Mouse (Mus musculus) cerebral cortex, adult 2 months (tissue): Measurements from ENCODE around the gene Gcm1.

Experiments used
- WGBS: fragments of 180-500 bp; shearing (Covaris S2); methylation state at CpG from one replicate; pipeline ENCODE4 v1.1.7; 2018; 5-methylcytosine and 5-hydroxymethylcytosine counted together

The Gcm1 gene

DNA sequence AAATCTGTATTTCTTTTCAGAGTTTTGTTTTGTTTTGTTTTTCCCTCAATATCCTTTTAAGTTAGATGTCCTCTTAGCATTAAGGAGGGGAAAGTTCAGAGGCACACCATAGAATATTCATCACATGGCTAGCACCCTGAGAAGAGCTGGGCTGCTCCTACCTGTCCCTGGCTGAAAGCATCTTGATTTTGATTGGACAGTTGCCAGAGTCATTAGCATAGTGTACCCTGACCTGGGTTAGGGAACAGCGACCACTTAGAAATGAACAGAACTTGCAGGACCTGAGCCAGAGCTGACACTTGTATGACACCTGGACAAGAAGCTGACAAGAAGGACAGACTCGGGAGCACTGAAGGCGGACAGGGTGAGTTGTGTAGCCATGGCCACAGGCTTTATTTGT is at the start of gene Gcm1:
Gene Gcm1, plus strand, starts transcription at position 248 of the 400 bp plus-strand sequence.
- 78% methylated on average over 3 of the region's 3 CpGs for WGBS

DNA sequence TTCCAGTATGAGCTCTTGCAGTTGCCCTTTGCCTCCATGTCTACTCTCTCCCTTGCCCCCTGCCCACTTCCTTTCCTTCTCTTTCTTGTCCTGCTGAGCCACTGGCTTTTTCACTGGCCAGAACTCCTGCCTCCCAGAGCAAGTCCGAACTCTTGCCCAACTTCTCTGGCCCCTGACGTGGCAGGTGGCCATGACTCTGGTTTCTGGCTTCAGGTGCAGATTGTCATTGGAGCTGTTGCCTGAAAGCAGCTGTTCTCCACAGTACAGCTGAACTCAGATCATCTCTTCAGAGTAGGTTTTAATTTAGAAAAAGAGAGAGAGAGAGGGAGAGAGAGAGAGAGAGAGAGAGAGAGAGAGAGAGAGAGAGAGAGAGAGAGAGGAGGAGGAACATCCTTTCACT is 48.4 kb upstream of the Gcm1 start:
- WGBS = 73% methylated on average over 2 of the region's 2 CpGs

DNA sequence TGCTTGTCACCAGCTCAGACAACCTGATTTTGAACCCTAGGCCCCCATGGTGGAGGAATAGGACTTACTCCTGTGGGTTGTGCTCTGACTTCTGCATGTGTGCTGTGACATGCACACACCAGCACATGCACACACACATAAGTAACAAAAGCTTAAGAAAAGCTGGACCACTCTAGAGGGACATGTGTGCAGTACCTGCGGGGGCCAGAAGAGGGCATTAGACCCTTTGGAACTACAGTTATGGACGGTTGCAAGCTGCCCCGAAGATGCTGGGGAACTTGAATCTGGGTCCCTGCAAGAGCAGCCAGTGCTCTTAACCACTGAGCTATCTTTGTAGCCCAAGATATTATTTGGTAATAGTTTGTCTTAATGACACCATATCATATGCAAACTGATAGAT is 46.2 kb upstream of the Gcm1 start:
- WGBS = 58% methylated on average over 3 of the region's 3 CpGs

DNA sequence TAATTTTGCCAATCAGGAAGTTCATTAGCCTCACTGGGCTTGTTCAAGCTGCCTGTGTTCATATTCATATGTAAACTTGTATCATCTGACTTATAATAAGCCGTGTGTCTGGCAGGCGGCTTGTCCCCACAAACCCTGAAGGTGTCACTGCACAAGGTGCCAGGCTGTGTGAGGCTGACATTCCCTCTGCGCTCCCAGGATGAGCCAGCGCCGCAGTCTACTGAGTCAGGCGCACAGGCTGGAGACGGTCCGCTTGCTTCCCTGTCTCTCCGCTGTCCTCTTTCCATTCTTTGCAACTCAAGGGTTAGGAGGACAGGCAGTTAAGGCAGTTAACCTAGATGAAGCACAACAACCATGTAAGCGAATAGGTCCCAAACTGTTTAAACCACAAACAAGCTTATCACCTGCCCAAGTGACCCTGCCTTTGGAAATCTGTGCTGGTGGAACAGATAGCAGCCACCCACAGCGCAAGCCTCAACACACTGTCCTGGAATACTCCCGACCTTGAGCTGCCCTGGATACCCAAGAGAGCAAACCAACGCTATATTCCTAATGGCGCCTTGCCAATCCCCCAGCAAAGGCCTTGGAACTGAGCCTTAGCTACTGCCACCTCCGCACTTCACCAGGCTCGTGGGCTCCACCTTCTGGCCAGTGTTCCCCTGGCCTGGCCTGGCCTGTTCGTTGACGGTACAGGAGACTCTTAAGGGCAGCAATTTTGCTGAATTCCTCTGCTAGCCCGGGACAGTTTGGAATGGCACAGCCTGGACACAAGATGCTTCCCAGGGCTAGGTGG is 45.3 kb upstream of the Gcm1 start:
- 48% methylated on average over 19 of the region's 19 CpGs for WGBS

DNA sequence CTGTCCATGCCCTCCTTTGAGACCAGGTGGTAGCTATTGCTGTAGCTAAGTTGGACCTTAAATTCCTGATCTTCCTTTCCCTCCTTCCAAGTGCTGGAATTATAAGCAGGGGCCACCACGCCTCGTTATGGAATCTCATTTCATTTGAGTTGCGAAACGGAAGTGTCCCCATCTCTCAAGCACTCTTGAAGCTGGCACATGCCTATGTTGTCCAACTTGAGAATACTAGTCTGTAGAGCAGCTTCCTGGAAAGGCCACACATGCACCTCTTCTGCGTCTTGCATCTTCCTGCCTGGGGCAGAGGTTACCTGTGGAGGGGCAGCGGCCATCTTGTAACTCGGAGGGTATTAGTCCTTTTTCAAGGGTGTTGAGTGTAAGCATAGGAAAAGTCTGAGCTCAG is 42.3 kb upstream of the Gcm1 start:
- WGBS = 93% methylated on average over 7 of the region's 7 CpGs

DNA sequence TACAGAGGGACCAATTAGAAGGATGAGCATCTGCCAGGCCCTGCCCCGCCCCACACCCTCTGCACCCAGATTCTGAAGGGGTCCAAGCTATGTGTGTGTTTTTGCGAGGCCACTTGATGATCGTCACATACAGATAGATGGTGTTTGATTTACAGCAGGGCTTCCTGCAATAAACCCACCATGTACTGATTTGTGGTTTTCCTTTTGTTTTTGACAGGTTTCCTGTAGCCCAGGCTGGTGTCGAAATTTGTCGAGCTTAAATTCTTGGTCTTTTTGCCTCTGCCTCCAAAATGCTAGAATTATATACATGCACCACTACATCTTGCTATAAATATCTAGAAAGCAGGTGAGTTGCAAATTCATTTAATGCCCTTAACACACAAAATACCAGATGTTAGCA is 41.5 kb upstream of the Gcm1 start:
- 84% methylated on average over 5 of the region's 5 CpGs for WGBS

DNA sequence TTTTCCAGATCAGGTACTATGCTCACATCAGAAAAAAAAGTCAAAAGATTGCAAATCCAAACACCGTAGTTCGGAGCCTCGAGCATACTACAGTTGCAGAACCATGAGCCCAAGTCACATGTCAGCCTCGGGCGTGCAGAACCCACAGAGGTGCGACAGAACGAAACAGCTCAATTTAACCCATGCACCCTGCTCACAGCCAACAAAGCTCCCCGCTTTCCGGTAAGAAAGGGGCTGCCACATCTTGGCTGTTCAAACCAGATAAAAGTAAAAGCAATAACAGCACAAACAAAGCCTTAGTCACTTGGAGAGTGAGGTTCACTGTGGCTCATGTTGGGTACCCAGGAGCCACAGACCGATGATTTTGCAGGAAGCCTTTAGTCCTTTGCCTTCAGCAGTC is 41.0 kb upstream of the Gcm1 start:
- 93% methylated on average over 10 of the region's 10 CpGs for WGBS

DNA sequence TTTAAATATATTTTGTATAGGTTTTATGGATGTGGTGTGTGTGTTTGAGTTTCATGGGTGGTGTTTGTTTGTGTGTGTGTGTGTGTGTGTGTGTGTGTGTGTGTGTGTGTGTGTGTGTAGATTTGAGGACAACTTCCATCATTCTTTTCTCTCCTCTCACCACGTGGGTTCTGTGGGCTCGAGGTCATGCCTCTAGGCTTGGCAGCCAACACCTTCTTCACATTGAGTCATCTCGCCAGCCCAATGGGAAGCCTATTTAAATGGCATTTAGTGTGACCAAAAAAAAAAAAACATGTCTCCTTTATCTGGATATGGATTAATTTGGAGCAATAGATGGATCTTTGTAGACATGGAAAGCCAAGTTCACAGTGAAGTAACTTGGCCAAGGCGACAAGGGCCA is 39.7 kb upstream of the Gcm1 start:
- WGBS = 81% methylated on average over 4 of the region's 4 CpGs

DNA sequence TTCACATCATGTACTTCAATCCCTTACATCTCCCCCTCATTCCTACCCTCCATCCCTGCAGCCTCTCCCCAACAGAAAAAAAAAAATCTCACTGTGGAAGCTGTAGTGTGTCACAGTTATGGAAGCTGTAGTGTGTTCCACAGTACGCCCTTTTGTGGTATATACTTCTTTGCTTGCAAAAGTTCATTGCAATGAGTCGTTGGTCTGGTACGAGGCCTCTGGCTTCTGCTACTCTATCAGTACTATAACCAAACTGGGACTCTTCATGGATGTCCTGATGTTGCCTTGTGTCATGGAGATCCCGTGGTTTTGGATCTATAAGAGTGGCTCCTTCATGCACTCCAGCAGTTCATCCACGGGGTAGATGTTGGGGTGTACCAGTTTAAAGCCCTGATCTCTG is 39.0 kb upstream of the Gcm1 start:
- 91% methylated on average over 5 of the region's 5 CpGs for WGBS

DNA sequence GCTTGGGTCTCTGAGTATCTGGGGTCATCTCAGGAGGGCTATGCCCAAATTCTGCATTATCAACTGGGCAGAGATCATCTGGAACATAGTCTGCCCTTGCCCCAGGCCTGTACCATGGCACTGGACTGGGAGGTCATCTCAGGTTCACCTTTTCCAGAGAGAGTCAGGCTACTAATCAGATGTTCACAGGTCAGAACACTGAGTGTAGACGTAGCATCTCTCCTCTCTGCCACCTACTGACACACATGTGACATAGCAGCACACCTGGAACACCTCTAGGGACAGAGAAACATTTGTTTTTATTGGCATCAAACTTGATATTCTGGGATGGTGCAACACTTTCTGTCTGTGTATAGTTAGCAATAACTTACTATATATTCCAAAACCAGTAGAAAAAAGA is 37.9 kb upstream of the Gcm1 start:
- WGBS = 60% methylated on average over 1 of the region's 1 CpGs

DNA sequence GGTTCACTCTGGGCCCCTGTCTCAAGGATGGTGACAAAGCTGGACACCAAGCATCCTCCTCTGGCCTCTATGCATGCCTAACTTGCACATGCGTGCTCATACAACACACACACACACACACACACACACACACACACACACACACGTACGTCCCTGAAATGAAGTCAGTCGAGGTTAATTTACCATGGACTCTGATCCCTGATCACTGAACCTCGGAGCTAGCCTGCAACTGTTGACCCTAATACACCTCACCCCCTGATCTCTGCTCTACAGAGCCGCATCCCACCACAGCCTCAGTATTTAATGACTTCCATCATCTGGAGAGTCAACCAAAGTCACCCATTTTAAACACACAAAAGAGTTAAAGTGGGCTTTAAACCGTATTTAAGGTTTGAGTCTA is 35.9 kb upstream of the Gcm1 start:
- WGBS = 94% methylated on average over 7 of the region's 7 CpGs

DNA sequence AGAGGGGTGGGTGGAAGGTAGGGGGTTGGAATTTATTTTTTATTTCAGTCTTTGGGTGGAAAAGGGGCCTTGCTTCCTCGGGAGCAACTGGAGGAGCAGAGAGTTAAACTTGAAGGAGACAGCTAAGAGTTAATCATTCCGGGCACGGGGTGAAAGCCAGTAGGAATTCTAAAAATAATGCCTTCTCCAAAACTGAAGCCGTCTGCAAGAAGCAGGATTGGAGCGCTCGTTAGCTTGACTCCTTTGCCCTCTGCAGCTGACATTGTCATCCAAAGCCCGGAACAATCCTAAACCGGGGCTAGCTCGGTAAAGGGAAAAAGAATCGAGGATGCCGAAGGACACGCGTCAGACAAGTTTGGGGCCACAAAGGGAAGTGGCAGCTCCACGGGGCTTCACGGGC is 35.4 kb upstream of the Gcm1 start:
- 55% methylated on average over 15 of the region's 15 CpGs for WGBS

DNA sequence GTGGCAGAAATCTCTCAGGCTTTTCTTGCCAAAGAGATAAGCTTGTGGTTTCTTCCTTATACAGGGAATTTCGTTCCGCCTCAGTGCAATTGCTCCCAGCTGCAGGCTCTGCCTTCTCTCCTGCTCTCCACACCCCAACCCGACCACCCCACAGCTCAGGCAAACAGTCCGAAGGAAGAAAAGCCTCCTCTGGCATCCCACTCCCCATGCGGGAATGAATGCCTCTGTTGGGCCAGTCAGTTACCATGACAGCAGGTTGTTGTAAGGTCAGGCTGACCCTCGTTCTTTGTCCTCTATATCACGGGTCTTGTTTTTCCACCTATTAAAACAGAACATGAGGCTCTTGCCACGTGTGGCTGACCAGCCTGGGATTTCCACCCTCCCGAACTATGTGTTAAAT is 30.5 kb upstream of the Gcm1 start:
- 75% methylated on average over 9 of the region's 9 CpGs for WGBS

DNA sequence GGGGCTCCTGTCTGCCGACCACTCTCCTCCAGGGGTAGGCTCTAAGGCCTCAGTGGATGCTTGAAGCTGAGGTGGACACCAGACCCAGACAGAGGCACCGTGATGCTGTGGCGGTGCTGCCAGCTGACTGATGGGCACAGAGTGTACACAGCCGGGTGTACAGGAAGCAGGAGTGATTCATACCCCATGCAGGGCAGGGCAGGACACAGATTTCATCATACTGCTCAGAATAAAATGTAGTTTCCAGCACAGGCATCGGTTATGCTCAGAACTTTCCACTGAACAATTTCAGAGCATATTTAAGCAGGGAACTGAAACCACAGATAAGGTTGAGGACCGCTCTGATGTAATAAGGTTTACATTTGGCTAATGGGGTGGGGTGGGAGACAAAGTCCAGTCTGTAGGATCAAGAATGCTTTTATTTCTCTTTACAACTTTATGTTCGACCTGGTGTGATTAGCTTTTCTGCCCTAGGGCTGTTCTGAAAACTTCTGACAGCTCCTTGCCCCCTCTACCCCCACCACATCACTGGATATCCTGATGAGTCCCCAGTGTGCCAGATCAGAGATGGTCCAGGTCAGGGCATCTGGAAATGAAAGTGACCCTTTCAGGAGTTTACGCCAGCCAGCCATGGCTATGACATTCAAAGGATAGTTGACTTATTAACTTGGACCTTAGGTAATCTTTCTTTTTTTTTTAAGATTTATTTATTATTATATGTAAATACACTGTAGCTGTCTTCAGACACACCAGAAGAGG is 29.4 kb upstream of the Gcm1 start:
- WGBS = 65% methylated on average over 8 of the region's 8 CpGs

DNA sequence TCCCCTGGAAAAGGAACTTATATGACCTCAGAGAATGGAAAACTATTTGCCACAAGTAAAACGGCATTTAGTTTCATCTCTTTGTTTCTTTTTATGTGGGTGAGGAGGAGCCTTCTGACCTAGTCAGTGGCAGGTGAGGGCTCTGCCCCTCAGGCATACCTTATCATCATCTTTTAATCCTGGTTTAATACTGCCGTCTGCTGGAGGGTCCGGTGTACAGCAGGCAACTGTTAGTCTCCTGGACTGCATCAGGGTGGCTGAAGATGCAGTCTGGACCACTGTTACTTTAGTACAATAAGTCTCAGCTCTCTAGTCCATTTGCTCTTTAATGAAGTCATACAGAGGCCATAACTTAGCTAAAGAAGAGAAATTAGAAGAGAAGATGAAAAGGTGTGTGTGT is 26.9 kb upstream of the Gcm1 start:
- 20% methylated on average over 3 of the region's 3 CpGs for WGBS

DNA sequence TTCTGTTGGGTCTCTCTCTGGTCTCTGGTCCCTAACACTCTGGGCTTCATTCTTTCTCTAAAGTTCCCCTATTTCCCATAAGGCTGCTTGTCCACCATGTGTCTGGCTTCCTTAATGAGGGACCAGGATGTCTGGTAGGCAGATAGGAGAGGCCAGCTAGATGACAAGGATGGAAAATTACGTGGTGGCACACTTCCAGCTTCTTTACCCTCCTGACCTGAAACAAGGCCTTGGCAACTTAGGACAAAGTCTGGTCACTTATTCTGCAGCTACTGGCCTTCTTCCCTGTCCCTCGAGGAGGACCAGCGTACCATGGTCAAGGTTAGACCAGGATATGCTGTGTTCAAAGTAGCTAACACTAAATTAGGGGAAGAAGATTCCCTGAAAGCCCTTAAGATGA is 24.6 kb upstream of the Gcm1 start:
- WGBS = 87% methylated on average over 3 of the region's 3 CpGs

DNA sequence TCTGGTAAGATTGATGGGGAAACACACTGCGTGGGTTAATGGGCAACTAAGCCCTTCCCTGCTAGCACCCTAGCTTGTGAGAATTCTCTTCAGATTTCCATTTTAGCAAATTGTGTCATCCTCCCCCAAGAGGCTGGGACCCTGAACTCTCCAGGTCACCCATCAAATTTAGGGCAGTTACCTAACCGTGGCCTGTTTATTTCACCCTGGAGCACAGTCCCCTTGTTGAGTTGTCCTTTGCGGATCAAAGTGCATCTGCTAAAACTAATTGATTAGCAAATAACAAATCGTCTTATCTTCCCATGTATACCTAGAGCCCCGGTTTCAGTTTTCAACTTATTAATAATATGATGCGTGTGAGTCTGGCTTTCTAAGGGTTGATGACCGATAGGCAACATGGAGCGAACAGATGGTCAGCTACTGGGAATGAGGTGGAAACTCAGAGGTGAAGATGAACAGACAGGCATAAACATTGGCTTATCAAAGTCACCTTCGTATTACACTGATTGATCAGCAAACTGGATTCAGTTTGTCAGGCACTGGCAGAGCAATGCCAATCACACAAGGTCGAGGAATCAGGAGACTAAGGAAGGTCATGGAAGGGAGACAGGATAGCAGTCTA is 20.8 kb upstream of the Gcm1 start:
- WGBS = 94% methylated on average over 10 of the region's 10 CpGs

DNA sequence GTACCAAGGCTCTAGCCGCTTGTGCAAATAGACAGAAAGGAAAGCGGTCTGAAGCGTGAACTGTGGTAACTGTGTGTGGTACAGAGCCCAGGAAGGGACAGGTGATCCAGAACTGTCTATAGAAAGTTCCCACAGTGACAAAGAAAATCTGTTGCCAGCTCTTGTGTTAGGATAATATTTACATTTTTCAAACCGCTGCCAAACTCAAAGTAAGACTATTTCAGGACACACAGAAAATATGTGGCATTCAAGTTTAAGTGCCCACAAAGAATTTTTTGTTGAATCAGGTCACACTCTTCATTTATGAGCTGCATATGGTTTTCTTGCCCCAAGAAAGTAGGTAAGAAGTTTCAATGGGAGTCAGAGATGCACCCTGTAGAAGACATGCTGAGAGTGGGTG is 18.8 kb upstream of the Gcm1 start:
- 80% methylated on average over 4 of the region's 4 CpGs for WGBS

DNA sequence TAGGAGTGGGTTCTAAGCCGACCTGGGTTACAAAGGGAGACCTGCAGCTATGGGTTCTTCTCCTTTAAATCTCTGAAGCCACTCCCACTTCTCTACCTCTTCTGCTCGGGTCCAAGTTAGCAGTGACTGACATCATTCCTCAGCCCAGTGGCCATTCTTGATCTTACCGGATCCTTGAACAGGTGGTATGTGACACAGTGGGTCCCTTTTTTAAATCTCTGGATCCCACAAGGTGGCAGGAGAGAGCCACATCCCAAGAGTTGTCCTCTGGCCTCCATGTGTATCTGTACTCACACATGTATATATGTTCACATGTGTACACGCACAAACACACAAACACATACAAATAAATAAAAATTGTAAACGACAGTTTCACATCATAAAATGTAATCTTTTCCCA is 16.4 kb upstream of the Gcm1 start:
- WGBS = 81% methylated on average over 5 of the region's 5 CpGs

DNA sequence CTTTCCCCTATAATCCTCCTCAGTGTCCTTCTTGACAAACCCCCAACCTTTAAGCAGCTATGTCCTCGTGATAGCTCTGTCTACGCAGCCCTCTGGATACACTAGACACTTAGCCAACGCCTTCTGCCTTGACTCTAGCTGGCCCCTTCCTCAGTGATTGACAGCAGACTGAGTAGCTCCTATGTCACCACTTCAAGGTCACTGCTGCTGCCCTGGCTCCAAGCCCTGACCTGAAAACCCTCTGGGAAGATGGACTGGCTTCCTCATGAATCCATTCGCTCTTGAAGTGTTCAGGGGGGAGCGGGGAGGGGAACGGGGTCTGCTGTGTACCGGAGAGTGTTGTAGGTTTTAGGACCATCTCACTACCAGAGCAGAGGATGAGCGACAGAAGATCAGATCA is 15.9 kb upstream of the Gcm1 start:
- WGBS = 91% methylated on average over 8 of the region's 8 CpGs

DNA sequence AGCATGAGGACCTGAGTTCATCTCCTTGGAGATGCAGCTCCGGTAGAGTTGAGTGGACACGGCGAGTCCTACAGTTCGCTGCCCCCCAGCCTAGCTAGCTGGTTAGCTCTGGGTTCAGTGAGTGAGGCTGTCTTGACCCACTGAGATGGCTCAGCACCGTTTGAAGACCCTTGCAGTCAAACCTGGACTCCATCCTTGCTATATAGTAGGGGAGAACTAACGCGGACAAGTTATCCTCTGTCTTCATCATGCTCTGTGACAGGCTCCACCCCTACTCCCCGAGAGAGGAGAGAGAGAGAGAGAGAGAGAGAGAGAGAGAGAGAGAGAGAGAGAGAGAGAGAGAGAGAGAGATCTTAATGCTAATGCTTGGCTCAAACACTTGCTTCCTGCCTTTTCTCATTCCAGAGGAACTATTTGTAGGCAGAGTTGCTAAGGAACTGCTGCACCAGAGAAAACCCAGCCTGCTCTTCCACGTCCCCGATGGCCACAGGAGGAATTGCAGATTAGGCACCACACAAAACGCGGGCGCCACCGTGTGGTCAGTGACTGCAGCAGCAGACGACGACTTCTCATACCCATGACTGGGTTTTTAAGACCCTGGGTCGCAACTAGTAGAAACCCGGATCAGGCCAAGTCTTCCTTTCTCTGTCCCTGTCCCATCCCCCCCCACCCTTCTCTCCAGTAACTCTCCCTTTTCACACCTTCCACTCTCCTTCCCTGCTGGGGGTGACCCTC is 12.8 kb upstream of the Gcm1 start:
- 34% methylated on average over 18 of the region's 18 CpGs for WGBS

DNA sequence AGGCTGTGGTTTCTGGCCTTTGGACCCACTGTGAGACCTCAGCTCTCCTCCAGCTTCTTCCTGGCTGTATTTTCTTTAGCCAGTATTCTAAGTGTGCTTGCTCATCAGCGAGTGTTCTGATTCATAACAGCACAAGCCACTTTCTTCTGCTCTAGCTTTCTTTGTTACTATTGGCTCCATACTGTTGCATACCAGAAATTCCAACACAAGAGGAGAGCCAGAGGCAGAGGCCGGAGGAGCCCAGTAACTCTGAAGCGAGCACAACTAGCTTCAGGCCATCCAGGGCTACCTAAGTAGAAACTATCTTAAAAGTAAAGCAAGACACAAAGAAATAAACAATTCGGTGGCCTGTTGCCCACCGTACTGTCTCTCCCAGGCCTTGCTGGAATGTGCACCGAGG is 6.6 kb upstream of the Gcm1 start:
- WGBS = 80% methylated on average over 6 of the region's 6 CpGs
